Mouse (Mus musculus) cerebellum, postnatal 14 days (tissue): ENCODE results near the gene Slc25a21.
A peak's percentile ranks its signal among the peaks of the same experiment; 100 is the strongest.
"Not testable (repeated sequence)": the region's sequence is repeated elsewhere in the genome, so short reads cannot be mapped to it uniquely, and the experiment has no call there.

ENCODE experiments used
- DNase-seq, 2 experiments: peaks; one replicate each; pipeline ENCODE4 v3.0.0; 2021; ENCODE audit warnings: mixed read lengths in 2 of 2

Gene Slc25a21

DNA sequence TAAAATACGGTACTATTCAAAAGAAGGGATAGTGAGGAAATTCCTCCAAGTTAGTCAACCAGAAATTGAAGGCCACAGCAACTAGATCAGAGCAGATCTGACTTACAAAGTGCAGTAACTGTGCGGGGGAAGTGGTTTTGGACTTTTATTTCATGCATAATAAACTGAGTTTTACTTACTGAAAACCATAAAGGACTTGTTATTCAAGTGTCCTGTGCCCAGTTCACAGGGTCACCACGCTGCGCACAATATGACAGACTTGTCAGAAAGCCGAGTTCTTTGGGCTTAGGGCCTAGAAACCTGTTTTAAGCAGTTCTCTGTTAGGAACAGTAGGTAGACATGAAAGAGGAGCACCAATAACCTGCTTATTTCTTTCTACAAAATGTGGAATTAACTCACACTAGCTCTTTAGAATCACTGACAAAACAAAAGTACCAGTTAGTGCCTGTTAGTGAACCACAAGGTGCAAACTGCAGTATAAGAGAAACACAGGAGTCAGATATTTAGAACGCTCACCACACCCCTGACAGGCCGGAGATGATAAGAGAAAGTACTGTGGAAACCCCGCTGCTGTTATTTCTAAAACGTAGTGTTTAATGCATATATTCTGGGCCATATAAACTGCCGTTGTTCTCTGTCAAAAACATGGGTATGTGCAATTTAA, at the start of gene Slc25a21:
TSS of gene Slc25a21 (minus strand) at position 110 of the 664 bp plus-strand sequence.
- DNase-seq = peak in 1 of 2 experiments; percentile 7

DNA sequence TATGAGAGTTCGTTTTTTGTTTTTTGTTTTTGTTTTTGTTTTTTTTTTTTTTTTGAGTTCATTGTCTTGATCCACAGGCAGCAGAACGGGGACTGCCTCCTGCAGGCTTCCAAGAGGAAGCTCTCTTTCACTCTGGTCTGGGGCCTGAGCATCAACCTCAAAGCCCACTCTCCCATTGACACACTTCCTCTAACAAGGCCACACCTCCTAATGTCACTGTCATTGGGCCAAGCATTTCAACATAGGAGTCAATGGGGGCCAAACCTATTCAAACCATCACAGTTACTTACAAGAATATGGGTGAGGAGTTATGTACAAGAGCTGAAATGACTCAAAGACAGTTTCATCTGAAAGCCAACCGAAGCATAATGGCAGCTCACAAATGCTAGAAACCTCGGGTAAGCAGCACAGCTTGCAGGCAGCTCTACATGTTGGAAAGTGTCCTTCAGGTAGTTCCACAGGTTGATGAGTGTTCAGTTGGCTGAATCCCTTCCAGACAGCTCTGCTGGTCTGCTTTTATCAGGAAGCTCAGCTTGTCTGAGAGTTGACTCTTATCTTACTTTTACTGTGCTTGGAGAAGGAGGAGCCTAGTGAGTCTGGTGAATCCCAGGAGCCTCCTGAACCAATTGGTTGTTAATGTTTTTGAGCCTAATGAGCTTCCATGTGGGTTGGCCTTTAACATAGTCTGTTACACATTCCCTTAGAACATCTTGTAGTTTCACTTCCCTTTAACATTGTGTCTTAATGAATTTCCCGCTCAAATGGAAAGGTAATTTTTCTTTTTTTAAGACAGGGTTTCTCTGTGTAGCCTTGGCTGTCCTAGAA, 46.6 kb upstream of the Slc25a21 start:
- DNase-seq = no peak

DNA sequence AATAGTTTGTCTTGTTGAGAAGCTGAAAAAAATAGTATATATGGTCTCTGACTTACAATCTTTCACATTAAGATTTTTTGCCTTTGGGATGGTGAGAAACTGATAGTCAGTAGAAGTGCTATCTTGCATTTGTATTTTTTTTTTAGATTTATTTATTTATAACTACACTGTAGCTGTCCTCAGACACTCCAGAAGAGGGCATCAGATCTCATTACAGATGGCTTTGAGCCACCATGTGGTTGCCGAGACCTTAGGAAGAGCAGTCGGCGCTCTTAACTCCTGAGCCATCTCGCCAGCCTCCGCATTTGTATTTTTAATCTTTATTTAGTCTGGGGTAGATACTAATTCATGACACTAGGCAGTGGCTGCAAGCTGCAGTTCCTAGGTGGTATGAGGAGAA, 36.1 kb upstream of the Slc25a21 start:
- DNase-seq = no peak

DNA sequence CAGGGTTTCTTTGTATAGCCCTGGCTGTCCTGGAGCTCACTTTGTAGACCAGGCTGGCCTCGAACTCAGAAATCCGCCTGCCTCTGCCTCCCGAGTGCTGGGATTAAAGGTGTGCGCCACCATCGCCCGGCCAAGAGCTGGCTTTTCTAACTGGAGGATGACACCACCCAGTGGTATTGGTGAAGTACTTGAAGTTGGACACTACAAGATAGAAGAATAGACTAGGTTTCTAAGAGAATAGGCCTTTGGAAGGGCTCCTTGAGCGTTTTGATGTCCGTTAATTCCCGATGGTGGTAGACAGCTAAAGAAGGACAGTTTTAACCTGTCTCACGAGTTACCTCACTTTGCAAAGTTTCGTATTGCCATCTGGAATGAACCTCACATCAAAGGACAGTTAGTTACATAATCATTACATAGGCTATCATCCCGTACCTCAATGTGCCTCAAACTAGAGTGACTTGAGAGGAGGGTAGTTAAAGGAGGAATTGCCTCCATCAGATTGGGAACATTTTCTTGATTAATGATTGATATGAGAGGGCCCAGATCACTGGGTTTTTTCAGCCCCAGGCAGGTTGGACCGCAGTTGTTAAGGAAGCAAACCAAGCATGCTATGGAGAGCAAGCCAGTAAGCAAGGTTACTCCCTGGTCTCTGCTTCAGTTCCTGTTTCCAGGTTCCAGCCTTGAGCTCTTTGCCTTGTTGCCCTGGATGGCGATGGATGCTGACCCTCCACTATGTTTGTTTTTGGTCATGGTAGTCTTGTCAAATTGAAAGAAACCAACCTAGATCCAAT, 34.0 kb upstream of the Slc25a21 start:
- peak; percentile 24 to 25 for DNase-seq

DNA sequence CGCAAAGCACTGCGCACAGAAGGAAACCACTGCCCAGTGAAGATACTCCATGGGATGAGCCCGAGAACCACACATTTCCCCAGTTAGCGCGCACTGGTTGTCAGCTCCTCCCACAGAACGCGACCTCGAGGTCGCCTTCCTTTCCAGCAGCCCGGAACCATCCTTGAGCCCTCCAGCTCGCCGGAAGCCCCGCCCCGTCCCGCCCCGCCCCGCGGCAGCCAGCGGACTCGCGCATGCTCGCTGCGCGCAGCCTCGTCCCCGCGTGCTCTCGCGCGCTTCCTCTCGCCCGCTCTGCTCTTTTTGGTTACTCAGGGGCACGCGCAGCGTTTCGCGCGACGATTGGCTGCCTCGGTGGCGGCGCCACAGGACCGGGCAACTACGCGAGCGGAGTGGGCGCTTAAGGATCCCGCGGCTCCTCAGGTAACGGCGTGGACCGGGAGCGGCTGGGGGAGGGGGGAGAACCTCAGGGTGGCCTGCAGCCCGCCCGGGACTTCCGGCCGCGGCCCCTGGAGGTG, 33.0 kb upstream of the Slc25a21 start, which contains the start of the genes Prps1l3 and Mipol1:
TSS of gene Prps1l3 (plus strand) at position 221 of the 515 bp plus-strand sequence.
TSS of gene Mipol1 (plus strand) at position 236 of the 515 bp plus-strand sequence.
- peak; percentile 90 to 91 for DNase-seq

DNA sequence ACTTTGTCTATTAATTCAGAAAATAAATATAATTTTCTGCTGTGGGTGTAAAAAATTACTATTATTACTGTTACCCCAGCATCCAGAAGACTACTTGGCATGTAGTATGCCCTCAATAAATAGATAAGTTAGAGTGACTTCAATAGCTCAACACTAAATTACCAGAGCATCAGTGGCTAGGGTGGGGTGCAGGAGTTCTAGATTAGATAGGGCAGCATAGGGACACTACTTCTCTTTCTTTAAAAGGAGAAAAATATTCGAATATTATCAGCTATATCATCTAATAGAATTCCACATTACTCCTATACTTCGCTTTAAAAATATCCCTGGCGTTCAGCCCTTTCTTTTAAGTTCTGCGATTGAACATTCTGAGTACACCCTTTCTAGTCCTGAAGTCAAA, 32.4 kb upstream of the Slc25a21 start:
- DNase-seq = no peak

DNA sequence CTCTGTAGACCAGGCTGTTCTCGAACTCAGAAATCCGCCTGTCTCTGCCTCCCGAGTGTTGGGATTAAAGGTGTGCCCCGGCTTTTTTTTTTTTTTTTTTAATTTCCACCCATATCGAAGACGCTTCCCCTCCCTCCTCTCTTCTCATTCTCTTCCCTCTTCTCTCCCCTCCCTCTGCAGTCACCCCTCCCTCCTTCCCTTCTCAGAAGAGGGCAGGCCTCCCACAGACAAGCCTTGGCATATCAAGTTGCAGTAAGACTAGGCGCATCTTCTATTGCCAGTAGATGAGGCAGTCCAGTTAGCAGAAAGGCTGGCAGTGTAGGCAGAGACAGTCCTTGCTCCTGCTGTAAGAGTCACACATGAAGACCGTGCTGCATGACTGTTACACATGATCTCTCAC, 30.5 kb upstream of the Slc25a21 start:
- DNase-seq = no peak

DNA sequence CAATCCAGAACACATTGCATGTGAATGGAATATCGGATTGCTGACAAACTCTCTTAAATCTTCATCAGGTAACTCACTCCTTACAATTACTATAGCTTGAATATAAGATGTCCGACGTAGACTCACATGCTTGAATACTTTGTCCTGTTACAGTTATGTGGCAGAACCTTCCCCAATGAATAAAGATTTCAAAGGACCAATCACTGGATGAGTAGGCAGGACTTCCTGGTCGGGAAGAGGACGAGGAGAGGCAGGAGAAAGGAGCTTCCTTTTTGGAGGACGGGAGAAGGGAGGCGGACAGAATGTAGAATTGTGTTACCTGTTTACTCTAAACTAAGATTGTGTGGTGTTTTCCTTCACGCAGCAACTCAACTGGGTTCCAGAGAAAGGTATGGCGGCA, 29.1 kb upstream of the Slc25a21 start:
- DNase-seq = no peak

DNA sequence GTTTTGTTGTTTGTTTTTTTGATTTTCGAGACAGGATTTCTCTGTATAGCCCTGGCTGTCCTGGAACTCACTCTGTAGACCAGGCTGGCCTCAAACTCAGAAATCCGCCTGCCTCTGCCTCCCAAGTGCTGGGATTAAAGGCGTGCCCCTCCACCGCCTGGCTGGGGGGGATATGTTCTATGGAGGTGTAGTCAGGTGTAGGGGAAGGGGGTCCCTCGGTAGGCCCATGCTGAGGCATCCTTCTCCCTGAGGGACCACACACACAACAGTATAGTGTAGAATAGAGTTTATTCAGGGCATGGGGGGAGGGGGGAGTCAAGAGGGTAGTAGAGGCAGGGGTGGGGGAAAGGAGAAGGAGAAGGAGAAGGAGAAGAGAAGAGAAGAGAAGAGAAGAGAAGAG, 15.2 kb upstream of the Slc25a21 start:
- not testable (repeated sequence) for DNase-seq

DNA sequence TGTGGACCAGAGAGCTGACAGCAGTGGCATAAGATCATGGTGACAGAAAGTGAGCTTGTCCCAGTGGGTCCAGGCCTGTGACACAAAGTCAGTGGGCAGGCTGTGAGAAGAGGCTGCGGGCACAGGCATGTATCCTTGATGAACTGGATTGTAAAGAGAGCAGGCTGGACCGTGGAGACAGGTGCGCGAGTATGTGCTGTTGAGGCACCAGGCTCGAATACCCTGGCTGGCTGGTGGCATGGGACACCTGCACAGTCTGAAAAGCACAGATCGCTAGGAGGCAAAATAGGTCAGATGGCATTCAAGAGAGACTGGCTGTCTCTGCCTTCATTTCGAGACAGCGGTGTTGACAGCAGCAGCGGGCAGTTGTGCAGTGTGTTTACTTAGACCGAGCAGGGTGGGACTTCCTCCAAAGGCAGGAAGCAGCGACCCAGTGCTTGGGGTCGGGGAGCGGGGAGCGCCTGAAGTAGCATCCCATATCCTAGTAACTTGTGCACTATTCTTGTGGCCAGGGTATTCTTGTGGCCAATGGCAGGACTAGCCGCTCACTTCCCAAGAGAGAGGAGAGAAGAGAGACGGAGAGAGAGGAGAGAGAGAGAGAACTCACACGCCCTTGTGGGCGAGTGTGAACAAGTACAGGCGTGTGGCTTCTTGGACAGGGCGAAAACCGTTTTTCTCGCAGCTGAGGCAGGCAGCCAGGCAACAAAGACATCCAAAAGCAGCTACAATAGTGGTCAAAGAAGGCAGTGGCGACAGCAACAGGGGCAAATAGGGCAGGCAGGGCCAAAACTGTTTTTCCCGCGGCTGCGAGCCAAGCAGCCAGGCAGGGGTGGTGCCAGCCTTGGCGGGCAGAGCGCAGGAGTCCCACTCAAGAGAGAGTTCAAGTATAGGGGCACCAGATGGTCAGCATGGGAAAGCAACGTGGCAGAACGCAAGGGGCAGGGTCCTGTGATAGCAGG, 14.4 kb upstream of the Slc25a21 start:
- DNase-seq = peak; percentile 75 to 87

DNA sequence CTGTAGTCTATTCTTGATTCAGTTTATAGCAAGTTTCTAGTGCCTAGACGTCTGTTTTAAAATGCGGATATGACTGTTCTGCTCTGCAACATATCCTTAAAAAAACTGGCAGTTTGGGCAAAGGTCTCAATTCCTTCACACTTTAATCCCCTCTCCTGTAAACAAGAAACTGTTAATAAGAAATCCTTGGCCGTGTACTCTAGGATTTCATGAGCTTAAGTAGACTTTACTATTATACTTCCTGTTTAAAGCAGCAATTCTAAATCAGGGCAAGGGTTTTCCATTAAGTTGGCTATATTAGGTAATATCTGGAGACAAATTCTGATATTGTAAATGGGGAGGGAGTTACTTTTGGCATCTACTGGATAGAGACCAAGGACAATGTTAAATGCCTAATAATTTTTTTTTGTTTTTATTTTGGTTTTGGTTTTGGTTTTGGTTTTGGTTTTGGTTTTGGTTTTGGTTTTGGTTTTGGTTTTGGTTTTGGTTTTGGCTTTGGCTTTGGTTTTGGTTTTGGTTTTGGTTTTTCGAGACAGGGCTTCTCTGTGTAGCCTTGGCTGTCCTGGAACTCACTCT, 7.1 kb upstream of the Slc25a21 start:
- DNase-seq = no peak

DNA sequence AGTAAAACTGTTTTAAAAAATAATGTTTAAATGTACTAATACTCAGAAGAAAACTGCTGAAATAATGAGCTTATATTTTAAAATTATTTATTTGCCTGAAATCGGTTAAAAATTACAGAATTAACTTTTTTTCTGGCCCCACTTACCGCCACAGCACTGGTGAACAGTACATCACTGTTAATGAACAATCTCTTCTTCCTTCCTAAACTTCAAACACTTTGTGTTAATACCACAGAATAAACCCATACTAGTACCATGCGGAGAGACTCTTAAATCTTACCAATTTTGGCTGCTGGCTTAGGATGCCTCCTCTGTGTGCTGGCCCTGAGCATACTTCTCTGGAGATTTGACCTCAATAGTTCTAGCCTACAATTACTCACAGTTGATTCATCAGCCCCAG, 4.6 kb upstream of the Slc25a21 start:
- no peak for DNase-seq

DNA sequence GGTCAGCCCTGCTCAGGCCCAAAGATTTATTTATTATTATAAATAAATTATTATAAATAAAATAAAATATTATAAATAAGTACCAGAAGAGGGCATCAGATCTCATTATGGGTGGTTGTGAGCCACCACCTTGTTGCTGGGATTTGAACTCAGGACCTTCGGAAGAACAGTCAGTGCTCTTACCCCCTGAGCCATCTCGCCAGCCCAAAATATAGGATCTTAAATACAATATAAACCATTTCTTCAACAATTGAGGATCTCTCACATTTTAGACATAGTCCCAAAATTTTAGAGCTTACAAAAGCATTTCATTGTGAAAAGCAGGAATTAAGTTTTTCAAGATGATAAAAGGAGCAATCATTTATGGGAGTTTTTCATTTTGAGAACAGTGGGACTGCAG, 2.2 kb upstream of the Slc25a21 start:
- DNase-seq = no peak

DNA sequence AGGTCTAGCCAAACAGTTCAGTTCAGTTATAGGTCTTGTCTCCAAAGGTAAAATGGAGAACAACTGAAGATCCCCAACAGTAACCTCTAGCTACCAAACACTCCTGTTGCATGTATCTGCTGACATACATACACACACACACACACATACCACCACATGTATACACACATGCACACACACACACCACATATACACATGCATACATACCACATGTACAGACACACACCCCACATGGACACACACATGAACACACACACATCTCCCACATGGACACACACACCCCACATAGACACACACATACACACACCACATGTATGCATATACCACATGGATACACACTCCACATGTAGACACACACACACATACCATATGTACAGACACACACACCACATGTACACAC, 997 bp upstream of the Slc25a21 start:
- no peak for DNase-seq

DNA sequence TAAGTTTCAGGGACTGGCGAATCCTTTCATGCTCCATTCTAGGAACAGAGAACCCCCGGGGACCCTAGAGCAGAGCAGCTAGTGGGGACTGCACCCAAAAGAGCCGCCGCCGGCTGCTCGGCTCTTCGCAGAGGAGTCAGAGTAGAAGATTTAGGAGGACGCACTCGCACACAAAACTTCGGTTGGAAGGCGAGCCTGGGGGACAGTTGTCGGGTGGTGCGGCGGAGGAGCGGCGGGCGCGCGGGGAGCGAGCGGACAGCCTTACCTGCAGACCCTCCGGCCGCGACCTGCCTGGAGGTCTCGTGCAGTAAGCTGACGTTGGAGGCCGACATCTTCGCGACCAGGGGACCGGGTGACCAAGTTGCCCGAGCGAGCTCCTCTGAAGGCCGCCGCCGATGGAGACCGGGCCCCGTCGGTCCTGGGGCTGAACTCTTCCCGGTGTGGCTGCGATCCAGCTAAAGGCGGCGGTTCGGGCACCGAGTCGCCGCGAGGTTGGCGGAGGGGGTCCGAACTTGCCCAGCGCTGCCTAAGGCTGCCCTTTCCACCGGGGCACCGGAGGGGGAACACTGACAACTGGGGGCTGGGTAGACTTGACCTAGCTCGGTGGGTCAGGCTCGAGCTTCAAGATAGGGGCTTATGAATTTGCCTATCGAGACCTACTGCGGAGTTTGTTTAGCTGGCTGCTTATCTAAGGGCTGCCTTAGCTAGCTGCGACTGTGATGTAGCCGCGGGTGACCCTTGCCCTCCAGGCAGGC, 487 bp downstream of the Slc25a21 start:
- peak; percentile 34 to 39 for DNase-seq

DNA sequence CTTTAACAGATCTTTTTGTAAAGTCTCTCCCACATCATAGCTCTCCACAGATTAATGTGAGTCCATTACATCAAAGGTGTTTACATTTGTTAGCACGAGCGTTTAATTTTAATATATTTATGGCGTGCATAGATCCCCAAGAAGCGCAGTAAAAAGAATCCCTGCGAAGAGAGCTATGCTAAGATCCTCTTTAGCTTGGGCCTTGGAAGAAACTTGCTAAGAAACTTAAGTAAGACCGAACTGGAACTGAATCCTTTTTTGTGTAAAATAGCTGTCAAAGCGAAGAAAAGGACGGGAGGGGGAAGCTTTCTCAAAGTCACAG, 1.0 kb downstream of the Slc25a21 start:
- DNase-seq = no peak

DNA sequence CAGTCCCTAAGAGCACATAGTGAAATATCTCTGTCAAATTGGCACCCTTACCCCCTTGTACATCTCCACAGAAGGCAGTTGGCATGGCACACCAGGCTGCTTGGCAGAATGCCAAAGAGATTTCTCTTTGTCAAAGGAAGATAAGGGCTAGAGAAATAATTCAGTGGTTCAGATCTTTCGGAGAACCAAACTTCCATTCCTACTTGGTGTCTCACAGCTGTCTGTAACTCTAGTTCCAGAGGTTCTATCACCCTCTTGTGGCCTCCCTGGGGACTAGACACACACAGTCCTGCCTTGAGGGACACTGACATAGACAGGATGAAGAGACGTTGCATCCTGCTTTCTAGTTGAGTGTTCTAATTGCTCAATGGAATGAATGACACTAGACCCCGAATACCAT, 2.7 kb downstream of the Slc25a21 start:
- peak; percentile 67 to 73 for DNase-seq

DNA sequence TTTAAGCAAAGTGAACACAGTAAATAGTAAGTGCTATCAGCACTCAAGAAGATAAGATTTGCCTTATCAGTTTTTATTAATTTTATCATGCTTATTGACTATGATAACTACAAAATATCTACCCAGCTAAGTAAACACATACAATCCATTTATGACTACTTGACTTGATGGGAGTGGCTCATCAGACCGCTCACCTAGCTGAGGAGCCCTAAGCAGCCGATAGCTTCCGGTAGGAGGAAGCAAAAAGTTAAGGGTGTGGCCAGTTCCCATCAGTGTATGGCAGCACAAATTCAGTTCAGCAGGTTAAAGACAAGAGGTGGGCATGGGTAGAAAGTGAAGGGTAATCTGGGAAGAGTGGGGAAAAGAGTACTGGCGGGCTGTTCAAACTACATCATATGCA, 10.2 kb downstream of the Slc25a21 start:
- no peak for DNase-seq

DNA sequence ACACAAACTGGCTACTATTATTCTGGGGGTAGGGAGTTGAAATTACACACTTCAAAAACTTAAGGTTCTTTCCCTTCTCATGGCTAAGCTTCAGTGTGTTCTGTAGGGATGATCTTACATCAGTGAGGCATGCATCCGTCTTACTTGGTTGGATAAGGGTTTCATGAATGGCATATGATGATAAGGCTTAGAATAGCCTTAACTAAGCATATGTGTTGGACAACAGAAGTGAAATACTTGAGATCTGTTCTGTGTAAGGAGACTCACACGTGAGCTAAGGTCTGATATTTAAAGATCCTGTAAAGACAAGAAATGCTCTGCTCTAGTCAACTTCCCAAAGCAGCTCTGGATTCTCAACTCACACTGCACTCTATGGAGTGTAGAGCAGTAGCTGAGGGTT, 11.1 kb downstream of the Slc25a21 start:
- no peak for DNase-seq

DNA sequence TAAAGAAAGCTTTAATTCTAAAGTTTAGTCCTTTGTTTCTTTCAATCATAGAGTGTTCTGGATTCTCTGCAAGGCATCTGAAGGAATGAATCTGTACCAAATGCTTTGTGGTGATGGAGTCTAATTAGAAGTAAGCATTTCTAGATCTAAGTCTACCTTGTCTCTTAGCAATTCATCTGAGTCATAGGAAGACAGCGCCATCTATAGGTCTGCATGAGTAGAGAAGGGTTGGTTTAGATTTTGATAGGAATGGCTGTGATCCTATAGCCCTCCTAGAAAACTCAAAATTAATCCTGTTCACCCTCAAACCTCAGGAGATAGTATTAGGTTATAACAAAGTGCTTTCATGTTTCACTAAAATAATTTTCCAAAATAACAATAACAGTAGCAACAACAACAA, 11.8 kb downstream of the Slc25a21 start:
- DNase-seq = peak; percentile 4 to 6
